Mouse (Mus musculus): ENCODE measurements around the gene Pigk.

The Pigk gene

GRCm38 (mm10) chr3:152842648-152843047 is 128.7 kb downstream of the Pigk start:
- no peak for DNase-seq (ENCODE audit: low spot score in 2 of 2)

- DNase-seq (ENCODE audit: low spot score in 2 of 2): no peak
These were observed 130.0 kb downstream of the Pigk start for GRCm38 (mm10) chr3:152843925-152844324.

- DNase-seq (ENCODE audit: low spot score in 2 of 2): no peak
These were observed 141.2 kb downstream of the Pigk start for GRCm38 (mm10) chr3:152855006-152855614.

GRCm38 (mm10) chr3:152856095-152856494 is 142.2 kb downstream of the Pigk start:
- no peak for DNase-seq (ENCODE audit: low spot score in 2 of 2)

- no peak for DNase-seq (ENCODE audit: low spot score in 2 of 2)
These were observed 147.6 kb downstream of the Pigk start for GRCm38 (mm10) chr3:152861450-152861849.

GRCm38 (mm10) chr3:152861978-152862377 is 148.1 kb downstream of the Pigk start:
- DNase-seq (ENCODE audit: low spot score in 2 of 2): no peak

- DNase-seq (ENCODE audit: low spot score in 2 of 2): no peak
These were observed 152.4 kb downstream of the Pigk start for GRCm38 (mm10) chr3:152866035-152866965.

GRCm38 (mm10) chr3:152867654-152868525 is 154.0 kb downstream of the Pigk start:
- no peak for DNase-seq (ENCODE audit: low spot score in 2 of 2)

GRCm38 (mm10) chr3:152872054-152872453 is 158.2 kb downstream of the Pigk start:
- DNase-seq (ENCODE audit: low spot score in 2 of 2): no peak

- no peak for DNase-seq (ENCODE audit: low spot score in 2 of 2)
These were observed 158.7 kb downstream of the Pigk start for GRCm38 (mm10) chr3:152872596-152872995.

GRCm38 (mm10) chr3:152874431-152875355 is 160.8 kb downstream of the Pigk start:
- no peak for DNase-seq (ENCODE audit: low spot score in 2 of 2)

- DNase-seq (ENCODE audit: low spot score in 2 of 2): no peak
These were observed 161.9 kb downstream of the Pigk start for GRCm38 (mm10) chr3:152875723-152876290.

- no peak for DNase-seq (ENCODE audit: low spot score in 2 of 2)
These were observed 166.4 kb downstream of the Pigk start for GRCm38 (mm10) chr3:152880121-152880835.

- DNase-seq (ENCODE audit: low spot score in 2 of 2): no peak
These were observed 167.8 kb downstream of the Pigk start for GRCm38 (mm10) chr3:152881706-152882105.

- no peak for DNase-seq (ENCODE audit: low spot score in 2 of 2)
These were observed 169.7 kb downstream of the Pigk start for GRCm38 (mm10) chr3:152883556-152883955.

- DNase-seq (ENCODE audit: low spot score in 2 of 2): no peak
These were observed 172.8 kb downstream of the Pigk start for GRCm38 (mm10) chr3:152886749-152887148.

- DNase-seq (ENCODE audit: low spot score in 2 of 2): no peak
These were observed 174.2 kb downstream of the Pigk start for GRCm38 (mm10) chr3:152888116-152888515.

GRCm38 (mm10) chr3:152894935-152895334 is 181.0 kb downstream of the Pigk start:
- DNase-seq (ENCODE audit: low spot score in 2 of 2): no peak

GRCm38 (mm10) chr3:152896111-152896510 is 182.2 kb downstream of the Pigk start:
- no peak for DNase-seq (ENCODE audit: low spot score in 2 of 2)

GRCm38 (mm10) chr3:152897196-152897595 is 183.3 kb downstream of the Pigk start:
- DNase-seq (ENCODE audit: low spot score in 2 of 2): no peak
